ENCODE assay signal across 28 mouse cellular contexts in genomic region chr19:20239396-20239795, GRCm38 (mm10).
A peak's percentile ranks its signal among the peaks of the same experiment; 100 is the strongest.
DNase-seq lines count a peak whose midpoint lies in the region; ATAC-seq and TF ChIP-seq lines count a peak whose summit lies in the region.
"Had no signal": no experiment of that assay in that cellular context is flagged by ENCODE, and none has a peak within 500 bp of the region (broad histone marks: within the 10 kb centered on the region; RNA-seq: fewer than 3 reads in every experiment).

No protein-coding gene starts in this region.

- H3K9ac ChIP-seq in lung, postnatal 0 days (replicated peaks; ENCODE audit: low read depth): no peak overlapping the region
- no peak overlapping the region for H3K9ac ChIP-seq in hindbrain, embryonic 14.5 days
- H3K9ac ChIP-seq: forebrain, embryonic 12.5 days; forebrain, postnatal 0 days; heart, embryonic 13.5 days; intestine, embryonic 15.5 days; limb, embryonic 15.5 days; liver, embryonic 13.5 days; midbrain, embryonic 12.5 days; neural tube, embryonic 13.5 days; stomach, embryonic 15.5 days had no signal

- H3K4me2 ChIP-seq in lung, postnatal 0 days (replicated peaks; ENCODE audit: low read depth, low read length): no peak overlapping the region
- H3K4me2 ChIP-seq in hindbrain, embryonic 14.5 days (replicated peaks): no peak overlapping the region
- H3K4me2 ChIP-seq: forebrain, embryonic 12.5 days; heart, embryonic 13.5 days; intestine, embryonic 15.5 days; limb, embryonic 15.5 days; liver, embryonic 13.5 days; midbrain, embryonic 12.5 days; neural tube, embryonic 13.5 days; stomach, embryonic 15.5 days had no signal

- no peak for ATAC-seq in lung, postnatal 0 days
- no peak for ATAC-seq in hindbrain, embryonic 14.5 days (ENCODE audit: low FRiP score)
- ATAC-seq: forebrain, postnatal 0 days; hindbrain, postnatal 0 days; intestine, embryonic 15.5 days had no signal

- no peaks in the 10 kb centered on the region for H3K36me3 ChIP-seq in lung, postnatal 0 days (ENCODE audit: insufficient read depth, low read length)
- no peaks in the 10 kb centered on the region for H3K36me3 ChIP-seq in C2C12 (ENCODE audit: control insufficient read depth, insufficient read depth)
- H3K36me3 ChIP-seq in hindbrain, embryonic 14.5 days (replicated peaks; ENCODE audit: control insufficient read depth, insufficient read depth): no peaks in the 10 kb centered on the region
- H3K36me3 ChIP-seq: forebrain, embryonic 12.5 days; heart, embryonic 13.5 days; intestine, embryonic 15.5 days; limb, embryonic 10.5 days; limb, embryonic 15.5 days; liver, embryonic 13.5 days; midbrain, embryonic 12.5 days; neural tube, embryonic 13.5 days; stomach, embryonic 15.5 days had no signal

- H3K27me3 ChIP-seq in lung, postnatal 0 days (replicated peaks; ENCODE audit: insufficient read depth, low read length): no peaks in the 10 kb centered on the region
- no peaks in the 10 kb centered on the region for H3K27me3 ChIP-seq in C2C12 (ENCODE audit: control insufficient read depth, insufficient read depth, insufficient read length)
- H3K27me3 ChIP-seq in hindbrain, embryonic 14.5 days (ENCODE audit: control insufficient read depth, insufficient read depth, low read length): no peaks in the 10 kb centered on the region
- H3K27me3 ChIP-seq: forebrain, embryonic 12.5 days; heart, embryonic 13.5 days; intestine, embryonic 15.5 days; limb, embryonic 15.5 days; liver, embryonic 13.5 days; midbrain, embryonic 12.5 days; neural tube, embryonic 13.5 days; stomach, embryonic 15.5 days had no signal

- peak; percentile 5 for DNase-seq in lung, postnatal 0 days (ENCODE audit: low spot score)
- no peak for DNase-seq in lung, postnatal 25 days (ENCODE audit: low spot score)
- peak; percentile 55 for DNase-seq in Muller cell, postnatal 12 days (ENCODE audit: inconsistent ontology term)
- peak; percentile 18 for DNase-seq in fibroblast of lung, adult 2 months (ENCODE audit: low read depth)
- no peak for DNase-seq in cerebellum, postnatal 36 days
- DNase-seq in spleen, adult 18-20 months: no peak
- no peak for DNase-seq in hindbrain, embryonic 14.5 days (ENCODE audit: low spot score)
- DNase-seq: adrenal gland, postnatal 10 days; cerebellum, adult 11-12 months; cerebellum, adult 9-11 months; forebrain, postnatal 0 days; heart, postnatal 10 days; kidney, adult 2 months; liver, embryonic 13.5 days; lung, adult 18-20 months; lung, postnatal 14 days; thymus, postnatal 14 days had no signal

- TF ChIP-seq EP300 in lung, postnatal 0 days (IDR thresholded peaks at IDR 0.05): no peak

- H3K79me3 ChIP-seq in C2C12 (ENCODE audit: low read depth): no peaks in the 10 kb centered on the region

- H3ac ChIP-seq in C2C12 (ENCODE audit: control insufficient read depth, insufficient read length, low read depth): no peak overlapping the region

- TF ChIP-seq CTCF in lung, postnatal 0 days (IDR thresholded peaks at IDR 0.05): no peak
- no peak for TF ChIP-seq CTCF in C2C12 (IDR thresholded peaks at IDR 0.05; ENCODE audit: control insufficient read depth, insufficient read depth, insufficient read length)

- no peak overlapping the region for H3K4me3 ChIP-seq in lung, postnatal 0 days (ENCODE audit: low read depth, low read length)
- H3K4me3 ChIP-seq in C2C12 (ENCODE audit: insufficient read depth, poor library complexity, severe bottlenecking): no peak overlapping the region
- H3K4me3 ChIP-seq in hindbrain, embryonic 14.5 days (replicated peaks; ENCODE audit: low read length): no peak overlapping the region
- H3K4me3 ChIP-seq: erythroblast, embryonic 14.5 days; forebrain, embryonic 12.5 days; heart, embryonic 13.5 days; intestine, embryonic 15.5 days; limb, embryonic 10.5 days; limb, embryonic 15.5 days; liver, embryonic 13.5 days; midbrain, embryonic 12.5 days; neural tube, embryonic 13.5 days; stomach, embryonic 15.5 days had no signal

- H3K9me3 ChIP-seq in lung, postnatal 0 days (ENCODE audit: low read length): no peaks in the 10 kb centered on the region
- H3K9me3 ChIP-seq in hindbrain, embryonic 14.5 days (ENCODE audit: control insufficient read depth, low read length): no peaks in the 10 kb centered on the region
- H3K9me3 ChIP-seq: forebrain, embryonic 12.5 days; heart, embryonic 13.5 days; intestine, embryonic 15.5 days; limb, embryonic 10.5 days; limb, embryonic 15.5 days; liver, embryonic 13.5 days; midbrain, embryonic 12.5 days; neural tube, embryonic 13.5 days; stomach, embryonic 15.5 days had no signal

- whole genome bisulfite sequencing in lung, postnatal 0 days: 28% methylated on average over 3 of the region's 3 CpGs
- WGBS in hindbrain, embryonic 14.5 days: 59% methylated on average over 3 of the region's 3 CpGs

- H3K79me2 ChIP-seq in C2C12 (ENCODE audit: control insufficient read depth, insufficient read depth): no peaks in the 10 kb centered on the region

- no peaks in the 10 kb centered on the region for H3K4me1 ChIP-seq in lung, postnatal 0 days (ENCODE audit: insufficient read depth, low read depth, low read length)
- no peaks in the 10 kb centered on the region for H3K4me1 ChIP-seq in hindbrain, embryonic 14.5 days (replicated peaks; ENCODE audit: control insufficient read depth, insufficient read depth, low read length)
- H3K4me1 ChIP-seq: forebrain, embryonic 12.5 days; intestine, embryonic 15.5 days; limb, embryonic 10.5 days; limb, embryonic 15.5 days; liver, embryonic 13.5 days; midbrain, embryonic 12.5 days; stomach, embryonic 15.5 days had no signal

- H3K27ac ChIP-seq in lung, postnatal 0 days (ENCODE audit: low read length): no peak overlapping the region
- H3K27ac ChIP-seq in hindbrain, embryonic 14.5 days: no peak overlapping the region
- H3K27ac ChIP-seq: forebrain, embryonic 12.5 days; heart, embryonic 13.5 days; hindbrain, postnatal 0 days; intestine, embryonic 15.5 days; limb, embryonic 10.5 days; limb, embryonic 15.5 days; liver, embryonic 13.5 days; midbrain, embryonic 12.5 days; neural tube, embryonic 13.5 days; stomach, embryonic 15.5 days had no signal

TF ChIP-seq in C2C12, 6 proteins besides CTCF, POLR2A, EP300 and RAD21:
- TF ChIP-seq MAX (IDR thresholded peaks at IDR 0.05): no peak
- TF ChIP-seq CEBPB (IDR thresholded peaks at IDR 0.05; ENCODE audit: low read depth): peak; percentile 13
- no peak for TF ChIP-seq MYOD1 (IDR thresholded peaks at IDR 0.05; ENCODE audit: control insufficient read depth, insufficient read length, low read depth)
- TF ChIP-seq USF1 (IDR thresholded peaks at IDR 0.05; ENCODE audit: low read depth): no peak
- TF ChIP-seq FOSL1 (IDR thresholded peaks at IDR 0.05; ENCODE audit: insufficient read depth, low read length, poor library complexity, severe bottlenecking): no peak

Comparison
In these comparisons a context has a peak if more than half of its experiments do, and no peak if none do; other contexts are left out.
1. DNase-seq: peak in lung, postnatal 0 days (single experiment), Muller cell, postnatal 12 days (single experiment) and fibroblast of lung, adult 2 months (single experiment); none in lung, postnatal 25 days (single experiment), cerebellum, postnatal 36 days (0 of 2), spleen, adult 18-20 months (0 of 2) and hindbrain, embryonic 14.5 days (single experiment).